Mouse (Mus musculus) liver, embryonic 14.5 days (tissue): ENCODE measurements around the gene Rnf166. TPM values are rescaled to one million over a fixed set of nuclear protein-coding genes. Genes with fewer than 3 reads are reported as not detected.

ENCODE experiments used
- ATAC-seq: fragments of 200-750 bp; cut with Nextera tagmentation; 2 replicates; pipeline ENCODE4 v1.8.0; 2017; ENCODE audit warnings: moderate number of reproducible peaks, mild to moderate bottlenecking, moderate library complexity; ENCODE audit not compliant: insufficient read depth
- DNase-seq, 3 experiments: peaks; one replicate each; pipeline ENCODE4 v3.0.0-alpha.2; 2012 to 2013; ENCODE audit warnings: low read depth in 3 of 3, low spot score in 3 of 3
- H3K27ac ChIP-seq: fragments of 300-500 bp; sonication (generic); 2 replicates; pipeline ENCODE4 v1.5.1; 2014; ENCODE audit warnings: moderate library complexity, mild to moderate bottlenecking, control low read depth, inconsistent platforms
- H3K27me3 ChIP-seq: fragments of 300-500 bp; sonication (generic); 2 replicates; pipeline ENCODE4 v1.6.1; 2014; ENCODE audit warnings: mild to moderate bottlenecking, low read length, moderate library complexity; ENCODE audit not compliant: control insufficient read depth, insufficient read depth
- H3K36me3 ChIP-seq: fragments of 300-500 bp; sonication (generic); replicated peaks from 2 replicates; pipeline ENCODE4 v1.6.1; 2014; ENCODE audit warnings: low read depth; ENCODE audit not compliant: control insufficient read depth, insufficient read depth
- H3K4me1 ChIP-seq, 2 experiments: fragments of 200-500 bp in 1 of 2; fragments of 300-500 bp in 1 of 2; sonication (generic) in 1 of 2; replicated peaks; 2 replicates each; pipeline ENCODE4 v1.6.1; 2012 to 2014; ENCODE audit warnings: antibody characterized with exemption in 1 of 2, inconsistent platforms in 1 of 2, low read length in 1 of 2; ENCODE audit not compliant: control insufficient read depth in 2 of 2, insufficient read depth in 2 of 2
- H3K4me2 ChIP-seq: fragments of 300-500 bp; sonication (generic); 2 replicates; pipeline ENCODE4 v1.6.1; 2014; ENCODE audit warnings: low read depth, mild to moderate bottlenecking, control low read depth, moderate library complexity
- H3K4me3 ChIP-seq, 2 experiments: fragments of 200-500 bp in 1 of 2; fragments of 300-500 bp in 1 of 2; sonication (generic) in 1 of 2; 2 replicates each; pipeline ENCODE4 v1.5.1; 2012 to 2014; ENCODE audit warnings: low read depth in 2 of 2, low read length in 2 of 2, mild to moderate bottlenecking in 2 of 2, control low read depth in 1 of 2, inconsistent platforms in 1 of 2, moderate library complexity in 1 of 2; ENCODE audit not compliant: insufficient read depth in 1 of 2
- H3K9ac ChIP-seq: fragments of 300-500 bp; sonication (generic); replicated peaks from 2 replicates; pipeline ENCODE4 v1.6.1; 2014; ENCODE audit warnings: mild to moderate bottlenecking, control low read depth, moderate library complexity
- H3K9me3 ChIP-seq: fragments of 300-500 bp; sonication (generic); 2 replicates; pipeline ENCODE4 v1.6.1; 2016; ENCODE audit warnings: low read length, mixed read lengths; ENCODE audit not compliant: control insufficient read depth
- CTCF ChIP-seq: IDR thresholded peaks from 2 replicates; pipeline ENCODE4 v1.5.1; 2016; ENCODE audit warnings: antibody characterized with exemption, low read depth, control low read depth
- EP300 ChIP-seq: IDR thresholded peaks from 2 replicates; pipeline ENCODE4 v1.6.1; 2016; ENCODE audit warnings: antibody characterized with exemption, low read depth
- WGBS: fragments of 180-500 bp; shearing (Covaris S2); extraction: QIAGEN DNeasy Blood & Tissue Kit; methylation state at CpG from one replicate; pipeline ENCODE4 v1.1.7; 2014; ENCODE audit not compliant: insufficient replicate concordance; 5-methylcytosine and 5-hydroxymethylcytosine counted together
- polyA plus RNA-seq, 2 experiments: library from polyadenylated mRNA; depleted of rRNA in 1 of 2; stranded (reverse) in 1 of 2; unstranded in 1 of 2; fragments of >200 nt; fragmentation: Nextera tagmentation in 1 of 2; extraction: Ambion mirVana in 1 of 2; gene quantifications; 2 replicates each; pipeline versions ENCODE4 v1.2.1 to v1.2.3; 2012 to 2014

The Rnf166 gene
- polyA plus RNA-seq, 2 experiments = 8.7 to 12.6 TPM

DNA sequence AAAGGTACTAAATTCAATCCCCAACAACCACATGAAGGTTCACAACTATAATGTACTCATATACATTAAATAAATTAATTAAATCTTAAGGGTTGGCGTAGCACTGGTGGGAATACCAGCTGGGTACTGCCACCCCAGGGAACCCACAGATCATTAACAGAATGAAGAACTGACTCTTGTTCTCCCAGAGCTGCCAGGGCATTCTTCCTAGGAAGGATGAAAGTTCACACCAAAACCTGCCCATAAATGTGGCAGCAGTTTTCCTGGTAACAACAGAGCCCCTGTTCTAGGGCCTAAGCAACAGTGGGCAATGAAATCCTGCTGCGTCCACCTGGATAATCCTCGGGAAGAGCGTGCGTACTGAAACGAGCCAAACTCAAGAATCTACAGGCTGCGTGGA lies 33.5 kb downstream of the Rnf166 start:
- DNase-seq = no peak
- no peak overlapping the region for H3K27ac ChIP-seq

DNA sequence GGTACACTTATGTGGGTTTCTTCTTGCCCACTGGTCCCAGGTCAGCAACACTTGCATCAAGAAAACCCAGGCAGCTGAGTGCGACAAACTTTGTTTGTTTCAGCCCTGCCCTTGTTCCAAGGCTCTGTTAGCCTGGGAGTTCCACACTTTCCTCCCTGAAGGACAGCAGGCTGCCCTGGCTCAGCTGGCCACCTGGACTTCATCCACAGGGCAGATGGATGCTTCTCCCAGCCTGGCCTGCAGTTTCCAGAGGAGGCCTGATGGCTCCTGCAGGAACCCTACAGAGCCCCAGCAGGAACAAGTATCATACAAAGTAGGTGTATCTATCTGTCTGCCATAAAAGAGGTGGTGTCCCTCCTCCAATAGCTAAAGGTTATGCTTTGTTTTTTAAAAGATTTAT lies 34.5 kb downstream of the Rnf166 start:
- Histone ChIP-seq H3K36me3 (no peaks in the 10 kb centered on the region), H3K27me3 (no peaks in the 10 kb centered on the region), H3K4me3 (no peak overlapping the region), H3K27ac (no peak overlapping the region), H3K4me2 (no peak overlapping the region), H3K9me3 (no peaks in the 10 kb centered on the region), H3K9ac (no peak overlapping the region), H3K4me1 (peaks cover 4 to 14% of the 10 kb centered on the region in 2 experiments; a peak in 3 of 4 replicates)
- ATAC-seq (no peak), DNase-seq (no peak)
- 76% methylated on average over 1 of the region's 1 CpGs for WGBS
- TF ChIP-seq CTCF (no peak), EP300 (no peak)

More for the DNA sequence above, 33.5 kb downstream of the Rnf166 start:
- 47% methylated on average over 7 of the region's 7 CpGs for WGBS
- peak overlapping the region; percentile 56; the same call in 1 of the 2 replicates for H3K9ac ChIP-seq
- peak overlapping the region; percentile 70 to 76 for H3K4me3 ChIP-seq
- no peaks in the 10 kb centered on the region for H3K36me3 ChIP-seq
- peak overlapping the region; percentile 86 for H3K4me2 ChIP-seq
- H3K4me1 ChIP-seq = peaks cover 4 to 14% of the 10 kb centered on the region in 2 experiments; a peak in 3 of 4 replicates
- no peaks in the 10 kb centered on the region for H3K9me3 ChIP-seq
- no peaks in the 10 kb centered on the region for H3K27me3 ChIP-seq
- no peak for ATAC-seq
- no peak for TF ChIP-seq EP300
- no peak for TF ChIP-seq CTCF

DNA sequence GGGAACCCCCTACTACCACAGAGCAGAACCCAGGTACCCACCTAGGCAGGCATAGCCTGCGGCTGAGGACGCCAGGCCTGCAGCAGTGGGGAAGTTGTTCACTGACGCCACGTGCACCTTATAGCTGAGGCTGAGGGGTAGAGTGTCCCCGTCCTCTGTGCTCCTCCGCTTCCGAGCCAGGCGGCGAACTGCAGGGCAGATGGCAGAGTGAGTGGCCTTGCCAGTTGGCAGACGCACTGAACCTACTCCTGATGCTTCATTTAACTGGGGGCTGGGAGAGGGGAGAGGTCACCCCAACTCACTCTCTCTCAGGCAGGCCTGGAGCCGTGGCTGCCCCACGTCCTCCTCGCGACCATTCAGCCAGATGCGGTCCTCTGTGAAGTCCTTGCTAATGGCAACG lies 36.5 kb downstream of the Rnf166 start:
- ATAC-seq (no peak), DNase-seq (no peak)
- TF ChIP-seq EP300 (no peak), CTCF (no peak)
- no peak overlapping the region for H3K4me2 ChIP-seq
- no peak overlapping the region for H3K27ac ChIP-seq
- H3K4me1 ChIP-seq = peaks cover 1 to 10% of the 10 kb centered on the region in 2 experiments; a peak in 3 of 4 replicates
- no peaks in the 10 kb centered on the region for H3K36me3 ChIP-seq
- H3K9ac ChIP-seq = no peak overlapping the region
- H3K9me3 ChIP-seq = no peaks in the 10 kb centered on the region
- H3K4me3 ChIP-seq = no peak overlapping the region
- WGBS = 90% methylated on average over 16 of the region's 16 CpGs
- H3K27me3 ChIP-seq = no peaks in the 10 kb centered on the region

DNA sequence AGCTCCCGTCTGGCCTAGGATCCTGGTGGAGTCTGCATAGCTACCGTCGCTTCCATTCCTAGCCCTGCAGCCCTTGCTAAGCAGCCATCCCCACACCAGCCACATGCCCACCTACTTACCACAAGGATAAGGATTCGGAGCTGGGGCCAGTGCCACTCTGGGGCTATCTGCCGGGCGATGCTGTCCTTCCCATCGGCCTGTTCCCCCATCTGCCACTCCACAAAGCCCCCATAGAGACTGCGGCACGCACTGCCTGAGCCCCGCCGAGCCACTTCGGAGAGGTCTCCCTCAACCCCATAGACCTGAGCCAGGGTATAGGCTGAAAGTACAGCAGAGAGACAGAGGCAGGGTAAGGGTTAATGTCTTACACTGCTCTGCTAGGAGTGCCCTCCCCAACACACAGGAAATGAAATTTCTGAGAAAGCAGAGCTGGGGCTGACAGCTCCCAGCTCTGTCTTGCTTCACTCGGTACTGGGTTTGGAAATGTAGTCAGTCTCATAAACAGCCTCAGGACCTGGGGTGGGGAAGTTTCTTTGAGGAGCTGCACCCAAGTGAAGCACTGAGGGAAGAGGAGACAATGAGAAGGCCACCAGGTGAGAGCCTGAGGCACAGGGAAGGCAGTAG lies 38.0 kb downstream of the Rnf166 start:
- Histone ChIP-seq H3K4me2 (no peak overlapping the region), H3K4me3 (no peak overlapping the region), H3K27me3 (no peaks in the 10 kb centered on the region), H3K27ac (no peak overlapping the region), H3K9me3 (no peaks in the 10 kb centered on the region), H3K9ac (no peak overlapping the region), H3K36me3 (no peaks in the 10 kb centered on the region), H3K4me1 (peaks cover 3 to 11% of the 10 kb centered on the region in 2 experiments)
- TF ChIP-seq EP300 (no peak), CTCF (no peak)
- ATAC-seq = no peak
- WGBS = 75% methylated on average over 13 of the region's 13 CpGs
- DNase-seq = no peak

DNA sequence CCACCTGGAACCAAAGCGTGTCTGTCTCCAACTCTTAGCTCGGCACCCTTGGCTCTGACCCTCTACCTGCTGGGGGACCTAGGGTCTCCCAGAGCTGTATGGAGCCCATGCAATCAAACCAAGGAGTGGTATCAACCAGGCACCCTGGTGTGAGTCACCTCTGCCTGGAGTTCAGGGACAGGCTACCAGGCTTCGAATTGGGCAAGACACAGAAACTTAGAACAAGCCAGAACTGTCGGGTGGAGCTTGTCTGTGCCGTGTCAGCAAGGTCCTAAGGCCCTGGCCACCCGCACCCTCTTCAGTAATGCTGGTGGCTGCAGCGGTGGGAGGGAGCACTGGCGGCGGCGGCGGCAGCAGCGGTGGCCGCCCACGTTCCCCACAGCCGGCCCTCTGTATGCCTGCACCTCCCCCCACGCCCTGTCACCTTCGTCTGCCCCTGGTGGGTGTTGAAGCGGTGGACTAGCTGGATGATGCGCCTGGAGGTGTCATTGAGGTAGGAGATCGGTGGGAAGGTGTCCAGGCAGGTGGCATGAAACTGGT lies 39.2 kb downstream of the Rnf166 start:
- Histone ChIP-seq H3K4me3 (no peak overlapping the region), H3K27ac (no peak overlapping the region), H3K4me2 (no peak overlapping the region), H3K27me3 (no peaks in the 10 kb centered on the region), H3K4me1 (peaks cover 3 to 11% of the 10 kb centered on the region in 2 experiments), H3K9me3 (no peaks in the 10 kb centered on the region), H3K36me3 (no peaks in the 10 kb centered on the region), H3K9ac (no peak overlapping the region)
- TF ChIP-seq CTCF (no peak), EP300 (no peak)
- 69% methylated on average over 20 of the region's 20 CpGs for WGBS
- no peak for ATAC-seq
- no peak for DNase-seq
